Mouse (Mus musculus) fibroblast of lung, adult 2 months (primary cell): ENCODE data around the gene Ptpn6.
"Not testable (repeated sequence)": the region's sequence is repeated elsewhere in the genome, so short reads cannot be mapped to it uniquely, and the experiment has no call there.

Source experiments
- DNase-seq: peaks from one replicate; pipeline ENCODE4 v3.0.0-alpha.2; 2011; ENCODE audit warnings: low read depth

Gene Ptpn6

DNA sequence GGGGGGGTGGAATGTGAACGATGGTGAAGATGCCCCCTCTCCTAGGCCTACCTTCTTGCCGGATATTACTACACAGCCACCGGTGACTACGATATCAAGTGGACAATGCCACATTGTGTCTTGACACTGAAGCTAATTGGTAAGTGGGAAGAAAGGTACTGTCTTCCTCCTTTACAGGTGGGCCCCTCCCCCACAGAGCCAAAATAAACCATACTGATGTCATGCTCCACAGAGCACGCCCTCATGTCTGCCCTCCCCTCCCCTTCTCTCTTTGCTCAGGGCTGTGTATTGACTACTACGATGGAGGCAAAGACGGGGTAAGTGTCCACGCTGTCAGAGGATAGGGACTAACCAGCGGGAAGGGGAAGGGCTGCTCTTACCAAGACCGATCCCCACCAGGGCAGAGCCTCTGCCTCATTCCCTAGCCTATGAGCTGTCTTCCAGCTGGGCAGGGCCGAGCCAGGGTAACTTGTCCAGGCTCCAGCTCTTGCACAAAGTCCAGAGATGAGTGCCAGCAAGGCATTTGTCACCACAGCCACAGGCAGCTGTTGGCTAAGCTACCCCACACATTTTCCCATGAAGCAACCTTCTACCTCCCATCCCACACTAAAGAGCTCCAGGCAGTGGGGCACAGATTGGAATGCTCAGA is 38.4 kb downstream of the Ptpn6 start:
- peak; percentile 87 for DNase-seq

DNA sequence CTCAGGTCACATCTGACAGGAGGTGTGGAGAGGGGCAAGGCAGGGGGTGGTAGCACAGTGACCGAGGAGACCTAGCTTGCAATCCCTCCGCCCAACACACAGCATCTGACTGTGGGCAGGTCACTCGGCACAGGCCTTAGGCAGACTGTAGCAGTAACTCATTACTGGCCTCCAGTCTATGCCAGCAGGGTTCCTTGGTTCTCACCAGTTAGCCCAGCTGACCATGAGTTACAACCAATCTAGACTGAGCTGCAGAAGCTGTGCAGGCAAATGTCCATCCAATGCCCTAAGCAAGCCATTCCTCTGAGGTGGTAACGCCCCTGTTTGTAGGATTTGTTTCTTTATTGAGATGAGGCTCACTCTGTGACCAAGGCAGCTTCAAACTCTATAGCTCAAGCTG is 39.1 kb downstream of the Ptpn6 start:
- DNase-seq: no peak

DNA sequence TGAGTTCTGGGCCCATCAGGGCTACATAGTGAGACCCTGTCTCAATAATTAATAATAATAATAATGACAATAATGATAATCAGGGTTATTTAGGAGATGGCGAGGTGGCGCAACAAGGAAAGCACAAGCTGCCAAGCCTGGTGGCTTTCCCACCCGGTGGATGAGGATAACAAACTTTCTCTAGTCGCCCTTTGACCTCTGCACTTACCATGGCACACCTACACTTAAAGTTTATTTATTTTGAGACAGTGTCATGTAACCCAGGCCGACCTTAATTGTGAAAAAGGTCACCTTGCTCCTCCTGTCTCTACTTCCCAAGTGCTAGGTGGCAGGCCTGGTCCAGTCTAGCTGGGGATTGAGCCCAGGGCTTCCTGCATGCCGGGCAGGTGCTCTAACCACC is 39.8 kb downstream of the Ptpn6 start:
- DNase-seq: no peak

DNA sequence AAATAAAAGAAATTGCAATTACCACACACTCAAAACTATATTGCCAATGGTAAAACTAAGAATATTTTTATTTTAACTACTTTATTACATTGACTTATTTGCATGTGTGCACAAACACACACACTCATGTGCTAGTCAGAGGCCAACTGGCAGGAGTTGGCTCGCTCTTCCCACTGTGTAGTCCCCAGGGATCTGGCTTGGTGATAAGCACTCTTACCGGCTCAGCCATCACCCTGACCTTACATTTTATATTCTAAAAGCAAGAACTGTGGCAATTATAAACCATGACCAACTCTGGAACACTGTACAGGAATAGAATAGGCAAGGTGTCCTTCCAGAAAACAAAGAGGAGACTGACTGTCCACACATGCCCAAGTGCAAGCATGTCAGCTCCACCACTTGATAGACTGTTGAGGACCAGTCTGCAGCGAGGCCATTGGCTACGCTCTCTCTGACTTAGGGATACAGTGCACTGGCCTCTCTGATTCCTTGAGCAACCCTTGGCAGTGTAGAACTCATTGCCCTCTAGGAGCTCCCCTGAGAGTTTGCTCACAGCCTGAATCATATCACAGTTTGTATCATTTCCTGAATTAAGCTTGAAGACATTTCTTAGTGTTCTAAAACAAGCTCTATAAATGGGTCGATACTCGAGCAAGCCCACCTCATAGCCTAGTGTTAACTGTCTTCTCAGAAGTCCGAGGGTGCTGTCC is 41.9 kb downstream of the Ptpn6 start:
- DNase-seq: no peak

DNA sequence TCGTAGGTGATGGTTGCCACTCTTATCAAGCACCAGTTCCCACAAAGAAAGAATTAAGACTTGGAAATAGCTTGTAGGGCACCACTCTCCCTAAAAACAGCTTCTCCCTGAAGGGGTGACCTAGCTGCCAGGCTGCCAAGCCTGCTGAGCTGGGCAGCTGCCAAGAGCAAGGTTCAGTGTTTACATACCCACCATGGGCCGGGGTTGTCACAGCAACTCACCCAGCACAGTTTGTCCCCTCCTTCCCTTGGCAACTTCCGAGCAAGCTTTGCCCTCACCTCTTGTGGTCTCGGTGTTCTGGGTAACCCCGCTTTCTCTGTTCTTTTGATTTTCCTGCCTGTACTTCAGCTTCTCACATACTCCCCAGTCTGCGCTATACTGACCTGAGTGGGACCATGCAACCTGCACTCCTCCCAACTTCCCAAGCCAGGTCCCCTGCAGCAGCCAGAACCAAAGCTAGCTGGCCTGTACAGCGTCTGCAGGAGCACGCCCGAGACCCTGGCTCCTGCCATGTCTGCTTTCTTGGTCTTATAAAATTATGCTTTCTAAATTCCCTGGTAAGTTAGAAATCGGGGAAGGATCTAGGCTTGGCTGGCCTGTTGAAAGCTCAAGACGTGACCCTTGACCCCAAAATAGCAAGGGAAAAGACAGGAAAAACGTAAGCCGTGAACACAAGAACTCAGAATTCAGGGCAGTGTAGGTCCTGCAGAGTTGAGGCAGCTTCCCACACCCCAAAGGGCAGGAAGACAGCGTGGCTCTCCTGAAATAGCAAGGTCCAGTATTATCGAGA is 44.2 kb downstream of the Ptpn6 start:
- DNase-seq: no peak

DNA sequence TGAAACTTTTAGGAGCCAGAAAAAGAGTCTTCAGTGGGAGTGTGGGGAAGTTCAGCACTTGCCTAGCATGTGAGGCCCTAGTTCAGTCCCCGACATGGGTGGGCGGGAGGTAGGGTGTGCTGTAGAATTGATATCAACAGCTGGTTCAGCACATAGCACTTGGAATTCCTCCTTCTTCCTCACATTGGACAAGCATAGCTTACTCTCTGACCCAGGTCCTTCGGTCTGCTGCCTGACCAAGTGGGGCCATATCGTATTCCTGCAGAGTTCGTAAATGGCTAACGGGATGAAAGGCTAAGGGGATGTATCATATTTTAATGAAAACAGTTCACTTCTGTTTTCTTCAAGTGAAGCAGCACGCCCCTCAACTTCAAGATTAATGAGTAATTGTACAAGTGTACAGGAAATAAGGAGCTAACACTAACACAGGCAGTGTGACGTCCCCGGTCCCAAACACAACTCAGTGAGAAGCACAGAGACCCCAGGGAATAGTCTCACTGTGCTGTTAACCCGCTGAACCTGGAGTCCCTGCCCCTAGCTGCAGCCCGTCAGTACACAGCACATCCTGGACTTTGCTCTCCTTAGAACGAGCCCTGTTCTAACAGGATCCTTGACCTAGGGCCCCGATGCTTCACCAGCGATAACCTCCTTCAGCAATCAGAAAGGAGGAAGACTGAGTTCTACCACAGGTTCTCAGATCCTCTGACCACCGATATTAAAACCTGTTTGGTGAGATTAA is 45.1 kb downstream of the Ptpn6 start:
- DNase-seq: no peak

DNA sequence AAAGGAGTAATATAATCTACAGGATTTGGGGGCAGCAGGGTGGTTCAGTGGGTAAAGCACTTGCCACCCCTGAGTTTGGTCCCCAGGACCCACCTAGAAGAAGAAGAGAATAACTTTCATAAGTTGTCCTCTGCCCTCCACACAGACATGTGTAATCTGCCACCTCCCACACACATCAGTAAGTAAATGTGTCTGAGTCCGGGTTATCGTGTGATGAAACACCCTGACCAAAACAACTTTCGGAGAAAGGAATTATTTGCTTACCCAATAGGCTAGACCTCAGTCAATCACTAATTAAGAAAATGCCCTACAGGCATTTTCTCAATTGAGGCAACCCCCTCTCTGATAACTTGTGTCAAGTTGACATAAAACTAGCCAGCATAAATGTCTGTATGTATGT is 48.0 kb downstream of the Ptpn6 start:
- DNase-seq: no peak

DNA sequence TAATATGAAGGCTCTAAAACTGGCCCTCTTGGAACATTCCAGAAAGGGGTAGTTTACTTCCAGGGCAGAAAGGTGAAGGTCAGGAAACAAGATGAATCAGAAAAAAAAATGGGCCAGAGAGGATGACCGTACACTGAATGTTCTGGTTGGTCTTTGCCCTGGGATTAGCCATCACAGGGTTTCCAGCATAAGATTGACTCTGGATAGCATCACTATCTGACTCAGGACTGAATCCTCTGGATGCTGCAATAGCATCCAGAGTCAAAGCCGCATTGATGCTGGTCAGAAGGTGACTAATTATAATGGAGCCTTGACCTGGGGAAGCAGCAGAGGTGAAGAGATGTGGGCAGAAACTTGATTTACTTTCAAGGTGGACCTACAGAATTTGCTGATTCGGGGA is 49.5 kb downstream of the Ptpn6 start:
- no peak for DNase-seq

DNA sequence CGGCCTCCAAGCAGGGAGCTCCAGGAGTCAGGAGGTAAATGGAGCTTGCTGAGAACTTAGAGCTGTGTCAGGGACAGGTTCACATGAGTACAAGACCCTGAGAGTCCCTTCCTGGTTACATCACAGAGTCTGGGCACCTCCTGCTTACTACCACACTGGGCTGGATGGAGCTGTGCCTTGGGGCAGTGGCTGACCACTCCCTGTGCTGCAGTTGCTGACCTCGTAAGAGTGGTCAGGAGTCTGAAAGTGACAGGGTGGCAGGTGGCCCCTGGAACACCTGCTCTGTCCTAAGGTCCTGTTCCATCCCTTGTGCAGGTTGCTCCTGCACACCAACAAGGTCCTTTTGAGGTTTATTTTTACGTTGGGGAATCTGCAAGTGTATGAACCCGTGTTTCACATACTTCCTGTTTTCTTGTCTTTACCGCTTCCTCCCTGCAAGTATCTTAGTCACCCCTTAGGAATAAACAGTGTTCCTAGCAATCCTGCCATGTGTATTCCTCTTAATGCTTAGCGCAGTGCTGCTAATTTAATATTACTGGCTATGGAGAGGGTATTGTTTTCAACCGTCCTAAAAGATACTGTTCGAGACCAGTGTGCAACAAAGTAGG is 50.3 kb downstream of the Ptpn6 start:
- DNase-seq: no peak

DNA sequence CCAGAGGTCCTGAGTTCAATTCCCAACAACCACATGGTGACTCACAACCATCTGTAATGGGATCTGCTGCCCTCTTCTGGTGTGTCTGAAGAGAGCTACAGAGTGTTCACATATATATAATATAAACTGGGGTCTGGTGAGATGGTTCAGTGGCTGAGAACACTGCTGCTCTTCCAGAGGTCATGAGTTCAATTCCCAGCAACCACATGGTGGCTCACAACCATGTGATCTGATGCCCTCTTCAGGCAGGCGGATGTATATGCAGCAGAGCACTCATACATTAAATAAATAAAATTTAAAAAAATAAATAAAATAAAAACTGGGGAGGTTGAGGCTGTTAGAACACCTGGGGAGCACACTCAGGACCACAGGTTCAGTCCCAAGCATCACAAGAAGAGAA is 51.9 kb downstream of the Ptpn6 start:
- DNase-seq: not testable (repeated sequence)

DNA sequence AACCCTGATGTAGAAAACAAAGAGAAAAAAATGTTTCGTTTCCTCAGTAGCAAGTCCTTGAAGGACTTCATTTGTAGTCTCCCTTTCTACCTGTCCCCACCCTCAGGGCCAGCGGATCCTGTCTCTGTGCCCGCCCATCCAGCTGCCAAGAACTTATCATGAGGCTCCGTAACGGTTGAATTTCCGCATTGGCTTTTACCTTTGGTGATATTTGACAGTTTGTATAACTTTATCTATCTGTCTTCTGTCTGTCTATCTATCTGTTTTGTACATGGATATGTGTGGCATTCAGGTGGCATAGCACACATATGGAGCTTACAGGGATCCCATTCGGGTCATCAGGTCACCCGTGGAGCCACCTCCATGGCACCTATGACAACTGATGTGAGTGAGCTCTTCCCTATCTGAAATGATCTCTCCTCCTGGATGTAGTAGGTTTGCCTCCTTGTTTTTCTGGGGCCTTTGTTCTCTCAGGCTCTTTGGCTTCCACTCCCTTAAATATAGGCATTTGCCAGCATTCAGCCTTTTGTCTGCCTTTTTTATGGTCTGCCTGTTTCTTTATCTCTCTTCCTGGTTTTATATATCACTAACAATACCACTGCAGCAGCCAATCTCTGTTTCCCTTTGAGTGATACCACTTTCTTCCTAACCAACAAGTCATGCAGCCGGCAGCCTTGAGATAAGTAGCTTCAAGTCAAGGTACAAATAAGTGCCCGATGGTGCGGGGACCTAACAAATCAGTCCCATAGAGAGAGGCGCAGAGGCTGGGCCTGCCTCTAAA is 52.7 kb downstream of the Ptpn6 start:
- DNase-seq: no peak

DNA sequence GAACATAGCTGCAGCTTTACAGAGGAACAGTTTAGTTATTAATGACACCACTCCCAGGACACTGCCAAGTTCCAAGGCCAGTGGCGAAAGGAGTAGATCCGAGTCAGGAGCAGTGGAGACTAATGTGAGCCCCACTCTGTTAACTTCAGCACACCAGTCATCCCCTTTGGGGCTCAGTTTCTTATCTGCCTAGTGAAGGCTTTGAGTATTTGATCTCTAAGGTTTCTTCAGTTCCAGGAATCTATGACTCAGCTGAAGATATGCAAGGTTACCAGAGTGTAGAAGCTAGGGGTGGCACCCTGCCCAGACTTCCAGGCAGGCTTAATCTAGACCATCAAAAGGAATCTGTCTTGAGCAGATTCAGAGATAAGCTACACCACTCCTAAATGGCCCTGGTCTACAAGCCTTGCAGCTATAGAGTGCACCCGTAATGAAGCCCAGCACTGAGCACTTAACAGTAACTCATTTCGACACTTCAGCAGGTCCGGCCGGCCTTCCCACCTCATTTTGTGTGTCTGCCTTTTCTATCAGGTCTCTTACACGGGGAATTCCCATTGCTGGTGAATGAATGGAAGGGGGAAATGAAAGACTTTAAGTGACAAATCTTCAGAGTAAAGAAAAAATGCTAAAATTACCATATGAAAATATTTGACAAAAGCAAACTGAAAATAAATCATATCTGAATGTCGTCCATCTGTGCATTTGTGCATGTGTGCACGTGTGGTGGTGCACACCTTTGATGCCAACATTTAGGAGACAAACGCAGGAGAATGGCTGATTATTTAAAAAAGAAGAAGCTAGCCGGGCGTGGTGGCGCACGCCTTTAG is 54.7 kb downstream of the Ptpn6 start:
- peak; percentile 54 for DNase-seq

DNA sequence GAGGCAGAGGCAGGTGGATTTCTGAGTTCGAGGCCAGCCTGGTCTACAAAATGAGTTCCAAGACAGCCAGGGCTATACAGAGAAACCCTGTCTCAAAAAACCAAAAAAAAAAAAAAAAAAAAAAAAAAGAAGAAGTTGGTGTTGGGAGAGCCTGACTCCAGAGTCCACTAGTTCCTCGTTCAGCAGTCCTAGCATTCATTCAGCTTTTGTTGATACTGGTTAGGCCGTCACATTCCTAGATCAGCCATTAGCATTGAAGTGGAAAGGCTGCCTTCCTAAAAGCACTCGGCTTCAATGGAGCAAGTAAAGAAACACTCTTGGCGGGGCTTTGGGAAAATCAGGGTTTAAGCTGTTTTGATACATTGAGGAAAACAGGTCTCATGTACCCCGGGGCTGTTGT is 56.2 kb downstream of the Ptpn6 start:
- DNase-seq: not testable (repeated sequence)

DNA sequence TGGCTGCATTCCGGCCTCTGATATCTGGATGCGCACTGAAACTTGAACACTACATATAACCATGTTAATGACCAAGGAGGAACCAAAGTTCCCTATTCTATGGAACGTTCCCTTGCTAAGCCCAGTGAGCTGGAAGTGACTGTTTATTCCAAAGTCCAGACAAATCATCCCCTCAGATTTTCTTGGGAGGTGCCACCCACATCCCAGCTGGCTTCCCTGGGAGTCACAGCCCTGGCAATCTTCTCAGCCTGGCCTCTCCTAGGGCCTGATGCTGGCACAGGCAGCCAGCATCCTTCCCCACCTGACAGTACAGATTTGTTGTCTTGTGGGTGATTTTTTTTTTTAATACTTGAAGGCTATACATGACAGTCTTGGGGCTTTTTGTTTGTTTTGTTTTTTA is 59.0 kb downstream of the Ptpn6 start:
- no peak for DNase-seq

DNA sequence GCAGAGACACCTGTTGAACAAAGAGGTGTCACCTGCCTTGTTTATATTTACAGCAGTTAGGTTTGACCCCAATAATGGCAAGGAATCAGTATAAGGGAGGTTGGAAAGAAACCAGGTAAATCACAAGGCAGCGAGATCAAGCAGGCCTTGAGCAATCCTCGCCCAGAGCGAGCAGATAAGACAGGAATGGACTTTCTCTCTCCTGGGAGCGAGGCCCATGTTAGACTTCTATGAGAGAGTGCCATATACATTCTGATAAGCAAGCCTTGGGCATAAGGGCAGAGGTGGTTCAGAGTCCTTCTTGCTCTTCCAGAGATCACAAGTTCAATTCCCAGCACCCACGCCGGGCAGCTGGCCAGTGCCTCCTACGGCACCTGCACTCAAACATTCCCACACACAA is 59.7 kb downstream of the Ptpn6 start:
- no peak for DNase-seq

DNA sequence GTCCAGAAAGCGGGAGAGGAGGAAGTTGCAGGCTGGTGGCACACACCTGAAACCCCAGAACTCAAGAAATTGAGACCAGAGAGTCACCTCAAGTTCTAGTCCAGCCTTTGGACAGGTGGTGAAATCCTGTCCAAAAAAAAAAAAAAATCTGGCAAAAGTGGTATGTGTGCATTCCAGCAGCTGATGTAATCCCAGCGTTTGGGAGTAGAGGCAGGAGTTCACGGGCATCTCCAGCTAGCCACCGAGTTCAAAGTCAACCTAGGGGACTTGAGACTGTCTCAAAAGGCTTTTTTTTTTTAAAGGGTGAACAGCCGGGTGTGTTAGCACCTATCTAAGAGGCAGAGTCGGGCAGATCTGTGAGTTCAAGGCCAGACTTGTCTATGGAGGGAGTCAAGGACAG is 62.3 kb downstream of the Ptpn6 start:
- no peak for DNase-seq

DNA sequence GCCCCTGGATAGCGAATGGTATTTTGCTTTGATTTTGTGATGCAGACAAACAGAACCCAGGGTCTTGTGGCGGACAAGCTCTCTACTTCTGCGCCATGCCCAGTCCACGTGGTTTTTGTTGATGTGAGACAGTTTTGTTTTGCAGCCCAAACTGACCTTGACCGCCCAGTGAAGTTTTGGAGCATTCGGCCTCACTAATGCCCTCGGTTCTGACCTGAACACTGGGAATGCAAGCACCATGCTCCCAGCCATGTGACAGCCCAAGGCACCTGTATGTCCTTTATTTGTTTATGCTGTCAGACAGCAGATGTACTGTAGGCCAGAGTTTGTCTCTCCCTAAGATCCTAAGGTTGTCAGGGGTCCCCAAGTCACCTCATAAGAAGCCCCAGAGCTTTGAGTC is 63.9 kb downstream of the Ptpn6 start:
- DNase-seq: no peak

DNA sequence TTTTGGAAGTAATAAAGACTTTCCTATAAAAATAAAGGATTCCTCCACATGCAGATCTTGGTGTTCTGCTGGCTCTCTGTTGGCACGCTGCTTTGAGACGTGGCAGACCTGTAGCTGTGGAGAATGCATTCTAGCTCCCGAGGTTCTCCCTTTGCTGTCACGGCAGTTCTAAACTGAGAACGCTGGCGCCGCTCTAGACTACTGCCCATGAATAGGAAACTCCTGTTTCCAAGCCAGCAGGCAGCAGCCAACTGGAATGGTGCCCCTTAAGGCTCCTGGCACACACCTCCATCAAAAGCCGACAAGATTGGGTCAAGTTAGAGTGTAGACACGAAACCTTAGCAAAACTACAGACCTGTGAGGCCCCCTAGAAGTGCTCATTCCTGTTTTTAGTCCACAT is 64.9 kb downstream of the Ptpn6 start:
- no peak for DNase-seq

DNA sequence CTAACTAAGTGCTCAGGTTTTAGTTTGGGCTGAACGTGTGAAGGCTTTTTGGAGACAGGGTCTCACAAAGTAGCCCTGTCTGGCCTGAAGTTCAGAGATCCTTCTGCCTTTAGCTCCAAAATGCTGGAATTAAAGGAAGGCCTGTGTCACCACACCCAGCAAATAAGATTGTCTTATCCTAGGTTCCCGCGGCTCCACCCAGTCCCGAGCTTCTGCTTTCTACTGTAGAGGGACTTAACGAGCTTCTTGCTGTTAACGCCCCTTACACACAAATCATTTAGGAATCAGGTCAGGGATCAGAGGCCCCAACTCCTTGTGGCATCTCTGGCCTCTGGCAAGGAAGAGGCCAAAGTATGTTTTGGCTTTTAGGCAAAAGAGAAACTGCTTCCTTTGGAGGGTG is 66.4 kb downstream of the Ptpn6 start:
- no peak for DNase-seq
